18 mouse cellular contexts compared by ENCODE assay signal in genomic region chr9:112436094-112436493, GRCm38 (mm10).
DNase-seq lines count a peak whose midpoint lies in the region; ATAC-seq and TF ChIP-seq lines count a peak whose summit lies in the region.
"Had no signal": no experiment of that assay in that cellular context is flagged by ENCODE, and none has a peak within 500 bp of the region (broad histone marks: within the 10 kb centered on the region; RNA-seq: fewer than 3 reads in every experiment).

No protein-coding gene starts in this region.

- no peaks in the 10 kb centered on the region for H3K36me3 ChIP-seq in midbrain, postnatal 0 days (ENCODE audit: insufficient read depth, low read length)
- H3K36me3 ChIP-seq: embryonic facial prominence, embryonic 13.5 days; heart, embryonic 10.5 days; hindbrain, embryonic 10.5 days; limb, embryonic 13.5 days; lung, embryonic 15.5 days; midbrain, embryonic 10.5 days had no signal

- peak; percentile 38 for DNase-seq in layer of hippocampus, adult 11-12 months (ENCODE audit: low spot score)
- DNase-seq in layer of hippocampus, postnatal 10 days (ENCODE audit: low spot score in 2 of 2), result no peak
- DNase-seq in frontal cortex, adult 2 months (ENCODE audit: extremely low spot score in 1 of 2, low spot score in 1 of 2), result peak; percentile 47 to 76
- DNase-seq in left cerebral cortex, adult 2 months (ENCODE audit: extremely low spot score in 1 of 2, low spot score in 2 of 2), result no peak
- peak; percentile 52 for DNase-seq in right cerebral cortex, postnatal 25 days
- DNase-seq in spleen, postnatal 36 days (ENCODE audit: low spot score in 2 of 2), result no peak
- no peak for DNase-seq in midbrain, postnatal 0 days (ENCODE audit: low spot score)
- DNase-seq: cerebellum, postnatal 10 days; kidney, adult 11 months; retina, postnatal 1 day had no signal

- H3K4me1 ChIP-seq in midbrain, postnatal 0 days (ENCODE audit: insufficient read depth, low read length), result no peaks in the 10 kb centered on the region
- H3K4me1 ChIP-seq: embryonic facial prominence, embryonic 13.5 days; heart, embryonic 10.5 days; hindbrain, embryonic 10.5 days; limb, embryonic 13.5 days; lung, embryonic 15.5 days; midbrain, embryonic 10.5 days had no signal

- H3K4me3 ChIP-seq in left cerebral cortex, adult 2 months, result no peak overlapping the region
- no peak overlapping the region for H3K4me3 ChIP-seq in midbrain, postnatal 0 days (ENCODE audit: low read depth, low read length)
- H3K4me3 ChIP-seq: embryonic facial prominence, embryonic 13.5 days; heart, embryonic 10.5 days; hindbrain, embryonic 10.5 days; limb, embryonic 13.5 days; lung, embryonic 15.5 days; midbrain, embryonic 10.5 days had no signal

- H3K4me2 ChIP-seq in midbrain, postnatal 0 days (ENCODE audit: low read depth, low read length, poor library complexity, severe bottlenecking), result no peak overlapping the region
- H3K4me2 ChIP-seq: embryonic facial prominence, embryonic 13.5 days; limb, embryonic 13.5 days; lung, embryonic 15.5 days had no signal

- peak overlapping the region; percentile 84 for H3K27ac ChIP-seq in left cerebral cortex, adult 2 months
- no peak overlapping the region for H3K27ac ChIP-seq in midbrain, postnatal 0 days (ENCODE audit: low read depth, low read length)
- H3K27ac ChIP-seq: embryonic facial prominence, embryonic 13.5 days; heart, embryonic 10.5 days; hindbrain, embryonic 10.5 days; limb, embryonic 13.5 days; liver, embryonic 14.5 days; lung, embryonic 15.5 days; macrophage; midbrain, embryonic 10.5 days had no signal

- no peak overlapping the region for H3K9ac ChIP-seq in midbrain, postnatal 0 days (replicated peaks; ENCODE audit: low read length, poor library complexity, severe bottlenecking)
- H3K9ac ChIP-seq: embryonic facial prominence, embryonic 13.5 days; limb, embryonic 13.5 days; liver, embryonic 14.5 days; lung, embryonic 15.5 days had no signal

- intact Hi-C loops in left cerebral cortex, adult 2 months (cut with DNase I), result loop anchor here (10.0 kb wide), 2 partner anchors 201 to 739 kb away; partner anchors contain the start of gene Arpp21

- H3K27me3 ChIP-seq in midbrain, postnatal 0 days (ENCODE audit: insufficient read depth, low read length), result no peaks in the 10 kb centered on the region
- H3K27me3 ChIP-seq: embryonic facial prominence, embryonic 13.5 days; limb, embryonic 13.5 days; lung, embryonic 15.5 days had no signal

- ATAC-seq in midbrain, postnatal 0 days (ENCODE audit: low FRiP score), result no peak

- TF ChIP-seq CTCF in left cerebral cortex, adult 2 months (IDR thresholded peaks at IDR 0.05), result no peak
- TF ChIP-seq CTCF in midbrain, postnatal 0 days (IDR thresholded peaks at IDR 0.05), result no peak

- WGBS in midbrain, postnatal 0 days, result 86% methylated on average over 2 of the region's 2 CpGs

- no peaks in the 10 kb centered on the region for H3K9me3 ChIP-seq in midbrain, postnatal 0 days (ENCODE audit: low read length)
- H3K9me3 ChIP-seq: embryonic facial prominence, embryonic 13.5 days; heart, embryonic 10.5 days; hindbrain, embryonic 10.5 days; limb, embryonic 13.5 days; lung, embryonic 15.5 days; midbrain, embryonic 10.5 days had no signal

Comparison
In these comparisons a context has a peak if more than half of its experiments do, and no peak if none do; other contexts are left out.
1. DNase-seq: peak in layer of hippocampus, adult 11-12 months (single experiment), frontal cortex, adult 2 months (2 of 2) and right cerebral cortex, postnatal 25 days (single experiment); none in layer of hippocampus, postnatal 10 days (0 of 2), left cerebral cortex, adult 2 months (0 of 2), spleen, postnatal 36 days (0 of 2) and midbrain, postnatal 0 days (single experiment).